Mouse (Mus musculus): Measurements from ENCODE around the gene Rnf4. TPM values are rescaled to one million over a fixed set of nuclear protein-coding genes. Genes with fewer than 3 reads are reported as not detected.

Rnf4 gene
- total and polyA plus RNA-seq, 3 experiments = 60.3 to 117 (median 112) TPM

DNA sequence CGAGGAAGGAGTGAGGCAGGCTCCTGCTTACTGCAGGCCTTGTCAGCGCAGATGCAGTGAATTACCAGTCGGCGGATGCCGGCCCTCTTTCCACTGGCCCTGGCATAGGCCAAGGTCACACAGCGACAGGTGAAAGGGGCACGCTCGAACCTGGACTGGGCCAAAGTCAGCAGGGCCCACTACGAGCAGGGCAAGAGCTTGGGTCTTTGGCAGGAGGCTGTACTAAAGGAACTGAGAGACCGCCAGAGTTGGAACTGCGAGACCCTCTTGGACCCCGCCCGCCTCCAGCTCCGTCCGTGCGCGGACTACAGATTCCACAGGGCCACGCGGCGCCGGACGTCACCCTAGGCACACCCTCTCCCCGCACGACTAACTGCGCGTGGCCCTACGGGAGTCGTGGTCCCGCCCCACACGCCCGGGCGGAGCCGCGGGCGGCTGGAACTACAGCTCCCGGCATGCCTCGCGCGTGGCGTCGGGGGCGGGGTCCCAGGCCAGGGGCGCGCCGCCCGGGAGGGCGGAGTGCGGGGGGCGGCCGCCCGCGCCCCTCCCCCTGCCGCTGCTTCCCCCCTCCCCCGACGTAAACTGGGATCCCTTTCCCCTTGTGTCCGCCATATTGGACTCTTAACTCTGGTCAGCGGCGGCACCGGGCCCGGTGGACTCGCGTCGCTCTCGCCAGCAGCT lies 33.4 kb downstream of the Rnf4 start, which contains the start of gene Fam193a:
Gene Fam193a (plus strand): TSS at position 593 of the 681 bp plus-strand sequence.
- in situ Hi-C loops (cut with MboI; ENCODE audit: low pct_ligation_motif_present, low pct_unique_long_range_greater_than_20kb, low sequenced_read_pairs) = no loop called here
- peak; percentile 90 for DNase-seq (ENCODE audit: extremely low read depth)
- H3K4me1 ChIP-seq (ENCODE audit: control insufficient read depth in 1 of 2, insufficient read depth in 2 of 2) = peaks cover 2 to 24% of the 10 kb centered on the region in 2 experiments; a peak in 3 of 4 replicates
- TF ChIP-seq ZNF384 (IDR thresholded peaks at IDR 0.05; ENCODE audit: low read depth, low read length) (no peak), ELF1 (IDR thresholded peaks at IDR 0.05; ENCODE audit: low read depth, low read length) (peak; percentile 72), MAZ (IDR thresholded peaks at IDR 0.05; ENCODE audit: low read depth, low read length) (0 out of 2 replicates have a peak, but pooled peaks have one; percentile 19), MAX (IDR thresholded peaks at IDR 0.05; ENCODE audit: low read length) (peak; percentile 68), POLR2A (IDR thresholded peaks at IDR 0.05; ENCODE audit: low read depth, low read length) (peak; percentile 79), USF2 (conservative IDR thresholded peaks at IDR 0.05; ENCODE audit: low read depth, low read length) (no peak), JUN (IDR thresholded peaks at IDR 0.05; ENCODE audit: insufficient read depth, low read depth, low read length) (no peak), ETS1 (conservative IDR thresholded peaks at IDR 0.05; ENCODE audit: low read depth, low read length) (no peak), MEF2A (IDR thresholded peaks at IDR 0.05; ENCODE audit: borderline replicate concordance, low read depth, low read length) (no peak), MAFK (IDR thresholded peaks at IDR 0.05; ENCODE audit: insufficient replicate concordance, low read length) (no peak), RAD21 (IDR thresholded peaks at IDR 0.05; ENCODE audit: low read depth, low read length) (no peak), SMC3 (IDR thresholded peaks at IDR 0.05; ENCODE audit: low read depth, low read length) (no peak), CHD1 (IDR thresholded peaks at IDR 0.05; ENCODE audit: low read depth, low read length) (0 out of 2 replicates have a peak, but pooled peaks have one; percentile 47), UBTF (IDR thresholded peaks at IDR 0.05; ENCODE audit: low read depth, low read length) (no peak; the same call in 1 of the 2 replicates), JUND (conservative IDR thresholded peaks at IDR 0.05; ENCODE audit: low read depth, low read length) (no peak), MYC (IDR thresholded peaks at IDR 0.05; ENCODE audit: low read depth, low read length) (0 out of 2 replicates have a peak, but pooled peaks have one; percentile 36), HCFC1 (IDR thresholded peaks at IDR 0.05; ENCODE audit: low read depth, low read length) (peak; percentile 92), MXI1 (IDR thresholded peaks at IDR 0.05; ENCODE audit: low read depth, low read length) (peak; percentile 76), PAX5 (IDR thresholded peaks at IDR 0.05; ENCODE audit: low read length) (no peak), NELFE (IDR thresholded peaks at IDR 0.05; ENCODE audit: low read depth, low read length) (peak; percentile 75), ZKSCAN1 (IDR thresholded peaks at IDR 0.05; ENCODE audit: borderline replicate concordance, low read depth, low read length) (no peak), SIN3A (IDR thresholded peaks at IDR 0.05; ENCODE audit: low read length) (peak; percentile 86), TBP (conservative IDR thresholded peaks at IDR 0.05; ENCODE audit: low read depth, low read length) (no peak), USF1 (IDR thresholded peaks at IDR 0.05; ENCODE audit: low read depth, low read length) (no peak), ZC3H11A (IDR thresholded peaks at IDR 0.05; ENCODE audit: low read depth, low read length) (no peak), RCOR1 (conservative IDR thresholded peaks at IDR 0.05; ENCODE audit: low read depth, low read length) (no peak), NRF1 (IDR thresholded peaks at IDR 0.05; ENCODE audit: low read depth, low read length) (peak; percentile 66), CTCF (conservative IDR thresholded peaks at IDR 0.05 in 1 of 2, IDR thresholded peaks at IDR 0.05 in 1 of 2; ENCODE audit: low read depth in 2 of 2, low read length in 2 of 2) (no peak), EP300 (IDR thresholded peaks at IDR 0.05; ENCODE audit: low read length) (no peak), KAT2A (IDR thresholded peaks at IDR 0.05; ENCODE audit: insufficient replicate concordance, low read length) (peak; percentile 97), IRF4 (IDR thresholded peaks at IDR 0.05; ENCODE audit: low read depth, low read length) (no peak; the same call in 1 of the 2 replicates), TCF12 (IDR thresholded peaks at IDR 0.05; ENCODE audit: low read depth, low read length) (peak; percentile 70), BHLHE40 (IDR thresholded peaks at IDR 0.05; ENCODE audit: low read depth, low read length) (0 out of 2 replicates have a peak, but pooled peaks have one; percentile 41), ZMIZ1 (IDR thresholded peaks at IDR 0.05; ENCODE audit: low read depth, low read length) (no peak; the same call in 1 of the 2 replicates), POLR2AphosphoS2 (IDR thresholded peaks at IDR 0.05; ENCODE audit: low read depth, low read length) (no peak; the same call in 1 of the 2 replicates), CHD2 (IDR thresholded peaks at IDR 0.05; ENCODE audit: low read length) (peak; percentile 59), GABPA (IDR thresholded peaks at IDR 0.05; ENCODE audit: insufficient replicate concordance, low read depth, low read length) (peak; percentile 73; the same call in 1 of the 2 replicates), E2F4 (IDR thresholded peaks at IDR 0.05; ENCODE audit: insufficient replicate concordance, low read depth, low read length) (no peak)
- H3K27me3 ChIP-seq (replicated peaks) = no peaks in the 10 kb centered on the region
- peak within 1 kb of the TSS; percentile 96 for H3K4me2 ChIP-seq (ENCODE audit: insufficient read depth, low read depth, poor library complexity, severe bottlenecking)
- no peaks in the 10 kb centered on the region for H3K9me3 ChIP-seq (replicated peaks; ENCODE audit: low read length)
- dilution Hi-C loops (cut with MboI; ENCODE audit: extremely low pct_ligation_motif_present, extremely low pct_unique_long_range_greater_than_20kb, low sequenced_read_pairs) = no loop called here
- peak within 1 kb of the TSS; percentile 68 to 79 (median 78) for H3K4me3 ChIP-seq (replicated peaks in 1 of 3; ENCODE audit: low read depth in 2 of 3, low read length in 2 of 3, poor library complexity in 1 of 3)
- H3K9ac ChIP-seq (ENCODE audit: insufficient read depth, low read depth) = peak within 1 kb of the TSS; percentile 93
- H3K79me2 ChIP-seq (replicated peaks; ENCODE audit: control insufficient read depth, extremely low read depth, insufficient read depth, poor library complexity, severe bottlenecking) = peaks cover 30% of the 10 kb centered on the region
- H3K27ac ChIP-seq (ENCODE audit: insufficient read depth, low read depth) = no peak within 1 kb of the TSS
- peaks cover 0 to 18% of the 10 kb centered on the region in 2 experiments for H3K36me3 ChIP-seq (replicated peaks in 1 of 2; ENCODE audit: control insufficient read depth in 1 of 2, insufficient read depth in 1 of 2, low read length in 1 of 2)
